Mouse (Mus musculus): ENCODE data around the gene Lemd1. TPM values are rescaled to one million over a fixed set of nuclear protein-coding genes. Genes with fewer than 3 reads are reported as not detected.

Lemd1 gene
- total and polyA plus RNA-seq, 3 experiments = not detected

DNA sequence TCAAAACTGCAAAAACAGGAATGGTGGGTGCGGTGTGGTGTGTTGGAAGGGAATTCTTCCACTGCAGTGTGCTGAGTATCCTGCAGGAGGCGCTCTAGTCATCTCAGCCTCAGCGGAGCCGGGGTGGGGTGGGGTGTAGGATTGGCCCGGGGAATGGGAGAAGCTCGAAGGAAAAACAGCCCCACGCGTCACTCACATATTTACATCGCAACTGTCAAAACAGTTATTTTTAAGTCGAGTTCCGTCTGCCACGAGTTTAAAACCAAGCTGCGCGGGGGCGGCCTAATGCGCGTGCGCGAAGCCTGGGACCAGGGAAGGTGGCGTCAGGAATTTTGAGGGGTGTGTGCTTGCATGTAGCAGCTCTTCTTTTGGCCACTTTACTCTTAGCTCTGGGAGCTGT lies 21.0 kb downstream of the Lemd1 start:
- dilution Hi-C loops (cut with MboI; ENCODE audit: extremely low pct_ligation_motif_present, extremely low pct_unique_long_range_greater_than_20kb, low sequenced_read_pairs) = no loop called here
- Histone ChIP-seq H3K4me1 (ENCODE audit: control insufficient read depth in 1 of 2, insufficient read depth in 2 of 2) (peaks cover 0 to 15% of the 10 kb centered on the region in 2 experiments; a peak in 2 of 4 replicates), H3K9me3 (replicated peaks; ENCODE audit: low read length) (no peaks in the 10 kb centered on the region), H3K4me3 (replicated peaks in 1 of 3; ENCODE audit: low read depth in 2 of 3, low read length in 2 of 3, poor library complexity in 1 of 3) (no peak overlapping the region), H3K4me2 (ENCODE audit: insufficient read depth, low read depth, poor library complexity, severe bottlenecking) (no peak overlapping the region), H3K36me3 (replicated peaks in 1 of 2; ENCODE audit: control insufficient read depth in 1 of 2, insufficient read depth in 1 of 2, low read length in 1 of 2) (no peaks in the 10 kb centered on the region), H3K27ac (ENCODE audit: insufficient read depth, low read depth) (no peak overlapping the region), H3K79me2 (replicated peaks; ENCODE audit: control insufficient read depth, extremely low read depth, insufficient read depth, poor library complexity, severe bottlenecking) (no peaks in the 10 kb centered on the region), H3K27me3 (replicated peaks) (peaks cover 86% of the 10 kb centered on the region), H3K9ac (ENCODE audit: insufficient read depth, low read depth) (no peak overlapping the region)
- TF ChIP-seq RAD21 (IDR thresholded peaks at IDR 0.05; ENCODE audit: low read depth, low read length) = peak; percentile 14
- TF ChIP-seq NRF1 (IDR thresholded peaks at IDR 0.05; ENCODE audit: low read depth, low read length) = peak; percentile 73
- peak; percentile 25 for TF ChIP-seq SMC3 (IDR thresholded peaks at IDR 0.05; ENCODE audit: low read depth, low read length)
- TF ChIP-seq CTCF (conservative IDR thresholded peaks at IDR 0.05 in 1 of 2, IDR thresholded peaks at IDR 0.05 in 1 of 2; ENCODE audit: low read depth in 2 of 2, low read length in 2 of 2) = peak; percentile 31 to 65; a peak in 3 of 4 replicates
- no peak for TF ChIP-seq MYC (IDR thresholded peaks at IDR 0.05; ENCODE audit: low read depth, low read length)
- in situ Hi-C loops (cut with MboI; ENCODE audit: low pct_ligation_motif_present, low pct_unique_long_range_greater_than_20kb, low sequenced_read_pairs) = loop anchor here (10.0 kb wide), 1 partner anchor 47 kb away; no protein-coding TSS in a partner anchor
- no peak for DNase-seq (ENCODE audit: extremely low read depth)

DNA sequence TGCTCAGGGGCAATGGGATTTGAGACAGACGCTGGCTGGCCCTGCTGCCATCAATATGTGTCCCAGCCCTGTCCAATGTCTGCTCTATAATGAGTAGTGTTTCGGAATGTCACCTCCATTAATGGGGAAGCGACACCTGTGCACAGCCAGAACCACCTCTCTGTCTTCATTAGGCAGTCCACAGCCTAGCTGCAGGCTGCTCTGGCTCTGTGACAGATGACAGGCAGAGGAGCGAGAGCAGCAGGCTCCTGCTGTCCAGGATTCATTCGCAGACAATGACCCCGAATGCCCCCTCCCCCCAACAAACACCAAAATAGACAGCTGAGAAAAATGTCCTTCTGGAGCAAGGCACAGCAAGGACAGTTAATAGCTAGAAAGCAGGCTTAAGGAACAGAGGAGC lies 21.8 kb downstream of the Lemd1 start:
- Histone ChIP-seq H3K36me3 (replicated peaks in 1 of 2; ENCODE audit: control insufficient read depth in 1 of 2, insufficient read depth in 1 of 2, low read length in 1 of 2) (no peaks in the 10 kb centered on the region), H3K9me3 (replicated peaks; ENCODE audit: low read length) (no peaks in the 10 kb centered on the region), H3K4me1 (ENCODE audit: control insufficient read depth in 1 of 2, insufficient read depth in 2 of 2) (peaks cover 0 to 19% of the 10 kb centered on the region in 2 experiments; a peak in 2 of 4 replicates), H3K4me3 (replicated peaks in 1 of 3; ENCODE audit: low read depth in 2 of 3, low read length in 2 of 3, poor library complexity in 1 of 3) (no peak overlapping the region), H3K27ac (ENCODE audit: insufficient read depth, low read depth) (no peak overlapping the region), H3K9ac (ENCODE audit: insufficient read depth, low read depth) (no peak overlapping the region), H3K4me2 (ENCODE audit: insufficient read depth, low read depth, poor library complexity, severe bottlenecking) (no peak overlapping the region), H3K79me2 (replicated peaks; ENCODE audit: control insufficient read depth, extremely low read depth, insufficient read depth, poor library complexity, severe bottlenecking) (no peaks in the 10 kb centered on the region), H3K27me3 (replicated peaks) (peaks cover 81% of the 10 kb centered on the region)
- no peak for TF ChIP-seq ELF1 (IDR thresholded peaks at IDR 0.05; ENCODE audit: low read depth, low read length)
- TF ChIP-seq MAZ (IDR thresholded peaks at IDR 0.05; ENCODE audit: low read depth, low read length) = no peak
- TF ChIP-seq CHD1 (IDR thresholded peaks at IDR 0.05; ENCODE audit: low read depth, low read length) = no peak
- TF ChIP-seq HCFC1 (IDR thresholded peaks at IDR 0.05; ENCODE audit: low read depth, low read length) = no peak
- TF ChIP-seq MAFK (IDR thresholded peaks at IDR 0.05; ENCODE audit: insufficient replicate concordance, low read length) = no peak
- TF ChIP-seq GABPA (IDR thresholded peaks at IDR 0.05; ENCODE audit: insufficient replicate concordance, low read depth, low read length) = no peak
- no peak for DNase-seq (ENCODE audit: extremely low read depth)
- dilution Hi-C loops (cut with MboI; ENCODE audit: extremely low pct_ligation_motif_present, extremely low pct_unique_long_range_greater_than_20kb, low sequenced_read_pairs) (no loop called here), in situ Hi-C loops (cut with MboI; ENCODE audit: low pct_ligation_motif_present, low pct_unique_long_range_greater_than_20kb, low sequenced_read_pairs) (loop anchor here (10.0 kb wide), 1 partner anchor 48 kb away; no protein-coding TSS in a partner anchor)

DNA sequence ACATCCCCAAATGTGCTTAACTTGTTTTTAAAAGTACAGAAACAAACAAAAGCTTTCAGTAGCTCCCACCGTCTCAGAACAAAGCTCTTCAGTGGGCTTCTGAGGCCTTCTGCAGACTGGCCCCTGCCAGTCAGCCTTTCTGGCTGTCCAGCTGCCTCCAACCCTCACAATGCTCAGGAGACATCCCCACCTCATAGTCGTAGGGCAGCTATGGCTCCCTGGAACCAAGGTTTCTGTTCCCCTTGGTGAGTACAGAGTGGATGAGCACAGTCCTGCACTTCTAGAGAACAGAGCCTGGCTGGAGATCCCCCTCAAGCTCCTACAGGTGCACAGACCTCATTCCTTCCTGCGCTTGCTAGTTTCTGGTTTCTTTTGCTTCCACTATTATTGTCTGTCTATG lies 25.0 kb downstream of the Lemd1 start:
- no peaks in the 10 kb centered on the region for H3K79me2 ChIP-seq (replicated peaks; ENCODE audit: control insufficient read depth, extremely low read depth, insufficient read depth, poor library complexity, severe bottlenecking)
- TF ChIP-seq MAZ (IDR thresholded peaks at IDR 0.05; ENCODE audit: low read depth, low read length) (no peak), CHD2 (IDR thresholded peaks at IDR 0.05; ENCODE audit: low read length) (no peak), ZC3H11A (IDR thresholded peaks at IDR 0.05; ENCODE audit: low read depth, low read length) (no peak), ZNF384 (IDR thresholded peaks at IDR 0.05; ENCODE audit: low read depth, low read length) (no peak), ZMIZ1 (IDR thresholded peaks at IDR 0.05; ENCODE audit: low read depth, low read length) (no peak), SMC3 (IDR thresholded peaks at IDR 0.05; ENCODE audit: low read depth, low read length) (no peak), POLR2AphosphoS2 (IDR thresholded peaks at IDR 0.05; ENCODE audit: low read depth, low read length) (no peak), IRF4 (IDR thresholded peaks at IDR 0.05; ENCODE audit: low read depth, low read length) (no peak), E2F4 (IDR thresholded peaks at IDR 0.05; ENCODE audit: insufficient replicate concordance, low read depth, low read length) (no peak), MXI1 (IDR thresholded peaks at IDR 0.05; ENCODE audit: low read depth, low read length) (no peak), MAFK (IDR thresholded peaks at IDR 0.05; ENCODE audit: insufficient replicate concordance, low read length) (no peak), UBTF (IDR thresholded peaks at IDR 0.05; ENCODE audit: low read depth, low read length) (no peak), TBP (conservative IDR thresholded peaks at IDR 0.05; ENCODE audit: low read depth, low read length) (no peak), JUN (IDR thresholded peaks at IDR 0.05; ENCODE audit: insufficient read depth, low read depth, low read length) (no peak), MEF2A (IDR thresholded peaks at IDR 0.05; ENCODE audit: borderline replicate concordance, low read depth, low read length) (no peak), MAX (IDR thresholded peaks at IDR 0.05; ENCODE audit: low read length) (no peak), BHLHE40 (IDR thresholded peaks at IDR 0.05; ENCODE audit: low read depth, low read length) (no peak), NRF1 (IDR thresholded peaks at IDR 0.05; ENCODE audit: low read depth, low read length) (no peak)

More for the DNA sequence above, 25.0 kb downstream of the Lemd1 start:
- no peak for DNase-seq (ENCODE audit: extremely low read depth)
- Histone ChIP-seq H3K9me3 (replicated peaks; ENCODE audit: low read length) (peaks cover 6% of the 10 kb centered on the region), H3K4me1 (ENCODE audit: control insufficient read depth in 1 of 2, insufficient read depth in 2 of 2) (peaks cover 0 to 19% of the 10 kb centered on the region in 2 experiments; a peak in 2 of 4 replicates), H3K36me3 (replicated peaks in 1 of 2; ENCODE audit: control insufficient read depth in 1 of 2, insufficient read depth in 1 of 2, low read length in 1 of 2) (no peaks in the 10 kb centered on the region), H3K4me3 (replicated peaks in 1 of 3; ENCODE audit: low read depth in 2 of 3, low read length in 2 of 3, poor library complexity in 1 of 3) (no peak overlapping the region), H3K9ac (ENCODE audit: insufficient read depth, low read depth) (no peak overlapping the region), H3K4me2 (ENCODE audit: insufficient read depth, low read depth, poor library complexity, severe bottlenecking) (no peak overlapping the region), H3K27me3 (replicated peaks) (peaks cover 57% of the 10 kb centered on the region), H3K27ac (ENCODE audit: insufficient read depth, low read depth) (no peak overlapping the region)
- dilution Hi-C loops (cut with MboI; ENCODE audit: extremely low pct_ligation_motif_present, extremely low pct_unique_long_range_greater_than_20kb, low sequenced_read_pairs) (no loop called here), in situ Hi-C loops (cut with MboI; ENCODE audit: low pct_ligation_motif_present, low pct_unique_long_range_greater_than_20kb, low sequenced_read_pairs) (loop anchor here (10.0 kb wide), 1 partner anchor 51 kb away; no protein-coding TSS in a partner anchor)
